Mouse (Mus musculus): ENCODE results near the gene Prss56. TPM values are rescaled to one million over a fixed set of nuclear protein-coding genes. Genes with fewer than 3 reads are reported as not detected.

Prss56 gene
- total and polyA plus RNA-seq, 3 experiments, result not detected

DNA sequence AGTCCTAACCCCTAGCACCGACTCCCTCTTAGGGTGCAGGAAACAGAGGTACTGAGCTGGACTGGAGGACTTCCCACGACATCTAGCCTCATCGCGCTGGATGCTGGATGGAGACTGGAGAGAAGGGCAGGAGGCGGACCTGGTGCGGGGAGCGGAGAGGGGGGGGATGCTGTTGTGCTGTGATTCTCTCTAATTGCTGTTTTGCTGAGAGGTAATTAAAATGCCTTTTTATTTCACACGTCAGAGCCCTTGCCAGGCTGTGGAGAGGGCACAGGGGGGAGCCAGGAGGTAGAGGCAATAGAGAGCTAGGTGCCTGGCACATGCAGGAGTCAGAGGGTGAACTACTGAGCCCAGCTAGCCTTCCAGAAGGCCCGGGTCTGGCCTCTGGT lies 18.3 kb upstream of the Prss56 start:
- no peak for DNase-seq (ENCODE audit: extremely low read depth)
- Histone ChIP-seq H3K27me3 (replicated peaks) (peaks cover 68% of the 10 kb centered on the region), H3K9ac (ENCODE audit: insufficient read depth, low read depth) (no peak overlapping the region), H3K9me3 (replicated peaks; ENCODE audit: low read length) (no peaks in the 10 kb centered on the region), H3K79me2 (replicated peaks; ENCODE audit: control insufficient read depth, extremely low read depth, insufficient read depth, poor library complexity, severe bottlenecking) (no peaks in the 10 kb centered on the region), H3K4me2 (ENCODE audit: insufficient read depth, low read depth, poor library complexity, severe bottlenecking) (no peak overlapping the region), H3K4me1 (ENCODE audit: control insufficient read depth in 1 of 2, insufficient read depth in 2 of 2) (no peaks in the 10 kb centered on the region), H3K4me3 (replicated peaks in 1 of 3; ENCODE audit: low read depth in 2 of 3, low read length in 2 of 3, poor library complexity in 1 of 3) (no peak overlapping the region), H3K36me3 (replicated peaks in 1 of 2; ENCODE audit: control insufficient read depth in 1 of 2, insufficient read depth in 1 of 2, low read length in 1 of 2) (no peaks in the 10 kb centered on the region), H3K27ac (ENCODE audit: insufficient read depth, low read depth) (no peak overlapping the region)
- TF ChIP-seq TBP (conservative IDR thresholded peaks at IDR 0.05; ENCODE audit: low read depth, low read length) (no peak), USF1 (IDR thresholded peaks at IDR 0.05; ENCODE audit: low read depth, low read length) (no peak), IRF4 (IDR thresholded peaks at IDR 0.05; ENCODE audit: low read depth, low read length) (no peak), UBTF (IDR thresholded peaks at IDR 0.05; ENCODE audit: low read depth, low read length) (no peak), HCFC1 (IDR thresholded peaks at IDR 0.05; ENCODE audit: low read depth, low read length) (no peak), TCF12 (IDR thresholded peaks at IDR 0.05; ENCODE audit: low read depth, low read length) (no peak), RCOR1 (conservative IDR thresholded peaks at IDR 0.05; ENCODE audit: low read depth, low read length) (no peak), EP300 (IDR thresholded peaks at IDR 0.05; ENCODE audit: low read length) (no peak), E2F4 (IDR thresholded peaks at IDR 0.05; ENCODE audit: insufficient replicate concordance, low read depth, low read length) (no peak), ZKSCAN1 (IDR thresholded peaks at IDR 0.05; ENCODE audit: borderline replicate concordance, low read depth, low read length) (no peak), MAX (IDR thresholded peaks at IDR 0.05; ENCODE audit: low read length) (no peak), USF2 (conservative IDR thresholded peaks at IDR 0.05; ENCODE audit: low read depth, low read length) (no peak), NELFE (IDR thresholded peaks at IDR 0.05; ENCODE audit: low read depth, low read length) (no peak), MYC (IDR thresholded peaks at IDR 0.05; ENCODE audit: low read depth, low read length) (no peak), KAT2A (IDR thresholded peaks at IDR 0.05; ENCODE audit: insufficient replicate concordance, low read length) (no peak), ZMIZ1 (IDR thresholded peaks at IDR 0.05; ENCODE audit: low read depth, low read length) (no peak), ZC3H11A (IDR thresholded peaks at IDR 0.05; ENCODE audit: low read depth, low read length) (no peak), PAX5 (IDR thresholded peaks at IDR 0.05; ENCODE audit: low read length) (no peak), CTCF (conservative IDR thresholded peaks at IDR 0.05 in 1 of 2, IDR thresholded peaks at IDR 0.05 in 1 of 2; ENCODE audit: low read depth in 2 of 2, low read length in 2 of 2) (no peak), POLR2A (IDR thresholded peaks at IDR 0.05; ENCODE audit: low read depth, low read length) (no peak)
- dilution Hi-C loops (cut with MboI; ENCODE audit: extremely low pct_ligation_motif_present, extremely low pct_unique_long_range_greater_than_20kb, low sequenced_read_pairs), result no loop called here
- in situ Hi-C loops (cut with MboI; ENCODE audit: low pct_ligation_motif_present, low pct_unique_long_range_greater_than_20kb, low sequenced_read_pairs), result no loop called here

DNA sequence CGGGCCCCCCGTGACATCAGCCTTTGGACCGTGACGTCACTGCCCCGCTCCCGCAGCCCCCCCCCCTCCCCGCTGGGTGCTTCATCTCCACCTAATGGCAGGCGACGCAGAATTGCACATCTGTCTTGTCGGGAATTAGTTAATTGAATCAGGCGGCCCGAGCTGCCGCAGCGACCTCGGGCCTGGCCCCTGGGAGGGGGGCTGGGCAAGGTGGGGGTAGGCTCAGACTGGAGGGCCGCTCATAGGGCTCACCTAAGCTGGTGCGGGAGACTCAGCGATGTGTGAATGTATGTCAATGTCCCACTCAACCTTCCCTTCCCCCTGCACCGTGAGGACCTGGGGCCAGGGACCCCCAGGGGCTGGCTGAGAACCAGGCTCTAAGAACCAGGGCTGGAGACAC lies 12.7 kb upstream of the Prss56 start:
- Histone ChIP-seq H3K9ac (ENCODE audit: insufficient read depth, low read depth) (no peak overlapping the region), H3K4me3 (replicated peaks in 1 of 3; ENCODE audit: low read depth in 2 of 3, low read length in 2 of 3, poor library complexity in 1 of 3) (no peak overlapping the region), H3K4me1 (ENCODE audit: control insufficient read depth in 1 of 2, insufficient read depth in 2 of 2) (peaks cover 0 to 2% of the 10 kb centered on the region in 2 experiments; a peak in 1 of 4 replicates), H3K27ac (ENCODE audit: insufficient read depth, low read depth) (no peak overlapping the region), H3K36me3 (replicated peaks in 1 of 2; ENCODE audit: control insufficient read depth in 1 of 2, insufficient read depth in 1 of 2, low read length in 1 of 2) (no peaks in the 10 kb centered on the region), H3K9me3 (replicated peaks; ENCODE audit: low read length) (no peaks in the 10 kb centered on the region), H3K79me2 (replicated peaks; ENCODE audit: control insufficient read depth, extremely low read depth, insufficient read depth, poor library complexity, severe bottlenecking) (no peaks in the 10 kb centered on the region), H3K4me2 (ENCODE audit: insufficient read depth, low read depth, poor library complexity, severe bottlenecking) (no peak overlapping the region), H3K27me3 (replicated peaks) (peaks cover 82% of the 10 kb centered on the region)
- no peak for DNase-seq (ENCODE audit: extremely low read depth)
- in situ Hi-C loops (cut with MboI; ENCODE audit: low pct_ligation_motif_present, low pct_unique_long_range_greater_than_20kb, low sequenced_read_pairs), result no loop called here
- dilution Hi-C loops (cut with MboI; ENCODE audit: extremely low pct_ligation_motif_present, extremely low pct_unique_long_range_greater_than_20kb, low sequenced_read_pairs), result no loop called here
- TF ChIP-seq SIN3A (IDR thresholded peaks at IDR 0.05; ENCODE audit: low read length) (no peak), TCF12 (IDR thresholded peaks at IDR 0.05; ENCODE audit: low read depth, low read length) (no peak), MAFK (IDR thresholded peaks at IDR 0.05; ENCODE audit: insufficient replicate concordance, low read length) (no peak), UBTF (IDR thresholded peaks at IDR 0.05; ENCODE audit: low read depth, low read length) (no peak), ZC3H11A (IDR thresholded peaks at IDR 0.05; ENCODE audit: low read depth, low read length) (no peak), MEF2A (IDR thresholded peaks at IDR 0.05; ENCODE audit: borderline replicate concordance, low read depth, low read length) (no peak), NRF1 (IDR thresholded peaks at IDR 0.05; ENCODE audit: low read depth, low read length) (no peak)
